Mouse (Mus musculus): Measurements from ENCODE around the gene Znrf2. TPM values are rescaled to one million over a fixed set of nuclear protein-coding genes. Genes with fewer than 3 reads are reported as not detected.

Gene Znrf2
- total RNA-seq, 2 experiments from 2014 or later, result 13.1 to 13.6 TPM

DNA sequence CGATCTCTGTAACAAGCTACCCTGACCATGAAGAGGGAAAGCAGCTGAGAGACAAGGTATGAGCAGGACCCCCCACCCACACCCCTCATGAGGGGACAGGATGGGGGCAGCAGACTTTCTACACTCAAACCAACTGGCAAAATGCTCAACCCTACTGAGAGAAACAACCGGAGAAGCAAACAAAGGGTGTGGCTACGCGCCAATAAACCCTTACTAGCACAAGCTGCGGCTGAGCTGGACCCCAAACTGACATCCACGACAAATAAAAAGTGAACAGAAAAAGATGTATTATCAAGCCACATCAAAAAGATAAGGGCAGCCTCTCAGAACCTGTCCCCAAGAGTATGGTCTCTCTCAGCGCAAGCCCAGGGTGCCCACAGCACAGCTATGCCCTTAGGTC lies 123.4 kb downstream of the Znrf2 start:
- intact Hi-C loops (cut with DNase I), result no loop called here
- no peak for DNase-seq

DNA sequence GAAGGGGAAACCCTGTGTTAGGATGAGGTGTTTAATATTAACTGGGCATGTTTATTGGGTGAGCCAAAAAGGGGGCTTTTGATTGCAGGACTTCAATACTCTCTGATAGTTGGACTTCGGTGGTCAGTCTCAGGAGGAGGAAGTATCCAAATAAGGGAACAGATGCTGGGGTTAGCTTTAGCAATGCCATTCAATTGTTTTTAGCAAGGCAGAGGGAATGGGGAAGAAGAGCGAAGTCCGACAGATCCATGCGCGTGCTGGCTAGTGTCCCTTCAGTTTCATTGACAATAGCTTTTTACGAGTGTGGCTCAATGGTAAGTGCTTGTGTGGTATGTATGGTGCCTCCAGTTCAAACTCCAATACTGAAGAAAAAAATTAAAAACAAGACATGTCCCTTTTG lies 124.4 kb downstream of the Znrf2 start:
- intact Hi-C loops (cut with DNase I), result no loop called here
- no peak for DNase-seq

Other genes starting within 250 kb of the Znrf2 start
- gene Plekha8, start 221.8 kb upstream of the Znrf2 start, total RNA-seq (2021), result 1 to 10 TPM; 2.9 to 3.1 TPM
- 1 to 10 TPM; 5.2 to 6.0 TPM for gene Fkbp14, start 219.6 kb upstream of the Znrf2 start, total RNA-seq (2021)
- 1 to 10 TPM; 5.3 to 6.1 TPM for gene Mturn, start 135.3 kb upstream of the Znrf2 start, total RNA-seq (2021)
- gene Nod1, start 155.7 kb downstream of the Znrf2 start, total RNA-seq (2021), result 1 to 10 TPM; 6.1 to 8.2 TPM
- 1 to 10 TPM; 8.8 to 8.9 TPM for gene Ggct, start 176.0 kb downstream of the Znrf2 start, total RNA-seq (2021)
- gene Gars, start 221.1 kb downstream of the Znrf2 start, total RNA-seq (2021), result 10 to 100 TPM; 51.5 to 54.6 TPM

All from gastrocnemius, postnatal 36 days (tissue).